Mouse (Mus musculus) liver, adult 2 months (tissue): ENCODE data around the gene Wapl.

Experiments
- CTCF ChIP-seq: fragments of 200-500 bp; IDR thresholded peaks from 2 replicates; pipeline ENCODE4 v1.5.1; 2011; ENCODE audit warnings: low read depth, low read length, control low read depth
- POLR2A ChIP-seq: fragments of 200-500 bp; IDR thresholded peaks from 2 replicates; pipeline ENCODE4 v1.6.1; 2011; ENCODE audit warnings: low read length, control low read depth; ENCODE audit not compliant: insufficient read depth; ENCODE audit errors: extremely low read depth

DNA sequence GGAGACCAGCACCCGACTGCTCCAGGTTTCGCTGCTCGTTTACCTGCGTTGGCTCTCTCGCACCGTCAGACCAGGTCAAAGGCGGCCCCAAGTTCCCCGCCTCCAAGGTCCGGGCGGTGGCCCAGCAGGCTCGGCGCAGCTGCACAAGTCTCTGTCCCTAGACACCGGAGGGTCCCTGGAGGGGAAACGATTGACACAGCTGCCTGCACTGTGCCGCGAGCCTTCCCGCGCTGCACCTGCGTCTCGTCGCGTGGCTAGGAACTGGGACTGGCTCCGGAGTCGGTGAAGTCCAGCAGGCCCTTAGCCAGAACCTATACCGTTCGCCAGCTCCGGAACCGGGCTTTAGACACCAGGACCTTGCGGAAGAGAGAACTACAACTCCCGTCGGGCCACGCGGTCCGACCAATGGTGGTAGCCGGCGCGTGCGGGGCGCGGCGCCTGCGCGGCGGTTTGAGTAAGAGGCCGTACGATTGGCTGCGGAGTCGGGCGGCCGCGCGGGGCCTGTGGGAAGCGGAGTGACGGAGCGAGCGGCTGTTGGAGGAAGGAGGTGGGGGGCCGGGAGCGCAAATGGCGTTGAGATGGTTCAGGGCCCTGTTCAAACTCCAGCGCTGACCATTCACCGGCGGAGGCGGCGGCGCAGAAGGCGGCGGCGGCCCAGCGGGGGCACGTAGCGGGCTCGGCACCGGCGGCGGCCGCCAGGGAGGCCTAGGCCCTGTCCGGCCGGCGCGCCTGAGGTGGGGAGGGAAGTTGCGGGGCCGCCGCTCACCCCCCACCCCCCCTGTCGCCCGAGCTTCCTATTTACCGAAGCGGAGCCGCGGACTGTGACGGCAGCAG, at the start of gene Wapl:
- TF ChIP-seq CTCF (no peak), POLR2A (peak; percentile 73)
